Mouse (Mus musculus): ENCODE measurements around the gene Fbxo44.
A peak's percentile ranks its signal among the peaks of the same experiment; 100 is the strongest.

The Fbxo44 gene

DNA sequence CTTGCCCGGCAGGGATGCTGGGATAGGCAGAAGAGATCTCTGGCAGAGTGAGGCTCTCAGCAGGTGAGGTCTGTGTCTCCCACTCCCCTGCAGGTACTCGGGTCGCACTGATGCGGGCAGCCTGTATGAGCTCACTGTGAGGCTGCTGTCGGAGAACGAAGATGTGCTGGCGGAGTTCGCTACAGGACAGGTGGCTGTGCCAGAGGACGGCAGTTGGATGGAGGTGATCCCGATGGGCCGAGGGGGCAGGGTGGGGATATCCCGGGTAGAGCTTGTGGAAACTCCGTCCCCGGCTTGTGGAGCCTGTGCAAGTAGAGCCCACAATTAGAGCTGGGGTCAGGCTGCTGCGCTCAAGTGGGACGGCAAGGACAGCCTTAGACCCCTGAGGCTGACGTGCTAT, 5.3 kb upstream of the Fbxo44 start:
- DNase-seq (ENCODE audit: low spot score): no peak

DNA sequence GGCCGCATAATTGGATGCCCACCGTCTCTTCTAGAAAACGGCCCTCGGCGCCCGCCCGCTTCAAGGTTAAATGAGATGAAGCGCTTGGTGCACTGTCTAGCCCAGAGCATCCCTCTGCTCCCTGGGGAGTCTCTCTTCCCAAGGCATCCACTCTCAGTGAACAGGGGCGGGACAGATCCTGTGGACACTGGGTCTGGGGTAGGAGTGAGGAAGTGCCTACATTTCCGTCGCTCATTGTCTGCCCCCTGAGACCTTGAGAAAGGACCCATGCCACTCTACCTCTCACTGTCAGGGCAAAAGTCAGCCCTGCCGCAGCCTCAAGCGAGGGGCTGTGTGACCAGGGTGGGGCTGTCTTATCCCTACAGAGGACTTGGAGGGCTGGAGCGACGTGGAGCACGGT, 4.2 kb upstream of the Fbxo44 start:
- DNase-seq (ENCODE audit: low spot score): no peak

DNA sequence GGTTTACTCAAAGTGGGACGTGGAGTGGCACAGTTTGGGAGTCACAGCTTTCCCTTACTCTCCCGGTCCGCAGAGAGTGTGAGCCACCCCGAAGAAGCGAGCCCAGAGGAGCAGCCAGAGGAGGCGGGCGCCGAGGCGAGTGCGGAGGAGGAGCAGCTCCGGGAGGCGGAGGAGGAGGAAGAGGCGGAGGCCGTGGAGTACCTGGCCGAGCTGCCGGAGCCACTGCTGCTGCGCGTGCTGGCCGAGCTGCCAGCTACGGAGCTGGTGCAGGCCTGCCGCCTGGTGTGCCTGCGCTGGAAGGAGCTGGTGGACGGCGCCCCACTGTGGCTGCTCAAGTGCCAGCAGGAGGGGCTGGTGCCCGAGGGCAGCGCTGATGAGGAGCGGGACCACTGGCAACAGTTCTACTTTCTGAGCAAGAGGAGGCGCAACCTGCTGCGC, 3.7 kb upstream of the Fbxo44 start:
- DNase-seq (ENCODE audit: low spot score): no peak

DNA sequence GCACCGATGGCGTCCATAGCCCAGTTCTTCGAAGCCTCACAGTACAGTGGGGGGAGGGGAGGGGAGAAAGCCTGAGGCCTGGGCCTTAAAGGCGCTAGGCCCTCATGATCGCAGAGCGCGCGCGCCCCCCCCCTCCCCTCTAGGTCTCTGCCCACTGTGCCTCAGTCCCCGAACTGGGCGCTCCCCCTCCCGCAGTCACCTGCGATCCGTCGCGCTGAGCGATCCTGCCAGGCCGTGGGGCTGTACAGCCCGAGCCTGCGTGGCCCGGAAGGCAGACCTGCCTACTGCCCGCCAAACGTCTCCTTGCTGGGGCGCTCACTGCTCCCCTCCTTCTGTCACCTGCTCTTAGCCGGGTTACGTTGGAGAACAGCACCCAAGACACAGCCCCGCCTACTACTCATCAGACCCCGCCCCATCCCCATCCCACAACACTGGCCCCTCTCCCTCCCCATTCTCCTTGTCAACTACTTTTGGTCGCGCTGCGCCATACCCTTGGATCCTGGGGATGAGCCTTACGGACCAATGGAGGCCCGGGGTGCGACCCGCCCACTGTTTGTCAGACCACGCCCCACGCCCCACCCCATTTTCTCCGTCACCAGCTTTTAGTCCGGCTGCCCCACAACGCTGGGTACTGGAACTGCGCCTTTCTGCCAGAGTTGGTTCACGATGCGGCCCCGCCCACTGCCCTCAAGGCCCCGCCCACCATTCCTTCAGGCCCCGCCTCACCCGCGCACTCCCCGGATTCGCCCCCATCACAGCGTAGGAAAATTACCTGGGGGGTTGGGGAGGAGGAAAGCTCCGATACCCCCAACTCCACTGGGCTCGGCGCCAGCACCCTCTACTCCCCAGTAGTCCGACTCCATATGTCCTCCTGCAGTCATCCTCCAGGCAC, 492 bp downstream of the Fbxo44 start:
- peak; percentile 91 for DNase-seq (ENCODE audit: low spot score)

DNA sequence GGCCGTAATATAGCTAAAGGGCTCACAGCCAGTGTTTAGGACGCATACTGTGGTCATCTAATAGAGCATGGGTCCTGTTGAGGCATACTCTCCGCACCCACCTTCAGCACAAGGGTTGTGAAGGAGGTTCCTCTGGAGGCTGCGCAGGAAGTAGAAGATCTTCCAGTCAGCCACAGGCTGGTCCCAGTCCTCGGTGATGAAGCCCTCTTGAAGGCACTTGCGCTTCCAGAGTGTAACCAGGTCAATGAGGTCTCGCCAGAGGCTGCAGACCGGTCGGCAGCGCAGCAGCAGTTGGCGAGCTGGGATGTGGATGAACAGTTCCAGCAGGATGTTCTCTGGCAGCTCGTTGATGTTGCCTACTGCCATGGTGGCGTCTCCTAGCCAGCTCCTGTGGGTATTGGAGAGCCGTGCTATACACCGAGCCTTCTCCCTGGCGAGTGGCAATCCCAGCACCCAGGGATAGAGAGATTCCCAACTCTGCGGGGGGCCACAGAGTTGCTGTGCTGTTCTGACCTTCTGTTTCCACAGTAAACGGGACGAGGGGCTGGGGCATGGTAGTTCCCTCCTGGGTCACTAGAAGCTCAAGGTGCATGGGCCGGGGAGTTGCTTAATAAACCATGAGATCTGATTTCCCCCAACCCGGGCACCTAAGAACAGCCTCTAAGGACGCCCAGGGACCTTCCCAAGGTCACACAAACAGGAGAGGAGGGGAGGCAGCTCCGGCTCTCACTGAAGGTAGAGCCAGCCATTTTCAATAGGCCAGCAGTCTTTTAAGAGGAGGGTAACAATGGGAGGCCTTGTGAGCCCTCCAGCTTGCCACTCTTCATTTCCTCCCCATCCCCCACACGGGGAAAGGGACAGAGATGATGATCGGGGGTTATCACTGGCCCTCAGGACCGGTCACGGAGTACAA, 1.6 kb downstream of the Fbxo44 start:
- no peak for DNase-seq (ENCODE audit: low spot score)

DNA sequence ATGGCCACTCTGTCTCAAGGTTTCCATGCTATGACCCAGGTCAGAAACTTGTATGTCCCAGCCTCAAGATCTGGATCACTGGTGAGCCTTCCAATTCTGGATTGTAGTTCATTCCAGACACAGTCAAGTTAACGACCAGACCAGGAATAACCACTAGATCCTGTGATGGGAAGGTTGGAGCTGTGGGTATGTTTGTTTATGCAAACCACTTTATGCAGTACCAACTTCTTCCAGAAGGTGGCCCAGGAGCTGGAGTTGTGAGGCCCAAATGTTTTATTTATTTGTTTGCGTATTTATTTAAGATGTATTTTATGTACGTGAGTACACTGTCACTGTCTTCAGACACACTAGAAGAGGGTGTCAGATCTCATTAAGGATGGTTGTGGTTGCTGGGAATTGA, 5.3 kb downstream of the Fbxo44 start:
- DNase-seq (ENCODE audit: low spot score): peak; percentile 68

DNA sequence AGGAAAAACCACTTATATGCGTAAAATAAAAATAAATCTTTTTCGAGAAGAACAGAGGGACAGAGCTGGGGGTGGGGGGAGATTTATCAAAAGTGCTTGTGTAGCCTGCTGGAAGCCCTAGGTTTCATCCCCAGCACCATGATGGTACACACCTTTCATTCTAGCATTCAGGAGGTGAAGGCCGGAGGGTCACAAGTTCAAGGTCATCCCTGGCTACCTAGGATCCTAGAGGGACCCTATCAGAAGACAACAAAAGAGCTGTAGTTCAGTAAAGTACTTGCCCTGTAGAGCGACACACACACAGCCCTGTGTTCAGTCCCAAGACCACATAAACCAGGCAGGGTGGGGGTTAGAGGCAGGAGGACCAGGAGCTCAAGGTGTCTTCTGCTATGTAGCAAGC, 6.3 kb downstream of the Fbxo44 start:
- no peak for DNase-seq (ENCODE audit: low spot score)

DNA sequence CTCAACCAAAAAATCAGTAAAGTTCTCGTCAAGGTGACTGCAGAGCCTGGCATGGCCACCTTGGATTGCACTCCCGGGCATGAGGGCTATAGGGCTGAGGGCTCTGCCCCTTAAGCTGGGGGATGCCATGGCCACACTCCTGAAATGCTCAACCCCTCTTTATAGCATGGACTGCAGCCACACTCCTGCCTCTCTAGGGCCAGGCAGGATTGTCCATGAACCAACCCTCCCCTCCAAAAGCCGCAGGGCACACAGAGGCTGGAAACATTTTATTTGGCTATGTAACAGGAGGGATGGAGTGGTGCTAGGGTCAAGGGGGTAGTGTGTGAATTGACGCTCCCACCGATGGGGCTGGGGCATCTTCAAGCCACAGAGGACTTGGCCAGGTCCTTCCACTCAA, 7.7 kb downstream of the Fbxo44 start:
- DNase-seq (ENCODE audit: low spot score): no peak

DNA sequence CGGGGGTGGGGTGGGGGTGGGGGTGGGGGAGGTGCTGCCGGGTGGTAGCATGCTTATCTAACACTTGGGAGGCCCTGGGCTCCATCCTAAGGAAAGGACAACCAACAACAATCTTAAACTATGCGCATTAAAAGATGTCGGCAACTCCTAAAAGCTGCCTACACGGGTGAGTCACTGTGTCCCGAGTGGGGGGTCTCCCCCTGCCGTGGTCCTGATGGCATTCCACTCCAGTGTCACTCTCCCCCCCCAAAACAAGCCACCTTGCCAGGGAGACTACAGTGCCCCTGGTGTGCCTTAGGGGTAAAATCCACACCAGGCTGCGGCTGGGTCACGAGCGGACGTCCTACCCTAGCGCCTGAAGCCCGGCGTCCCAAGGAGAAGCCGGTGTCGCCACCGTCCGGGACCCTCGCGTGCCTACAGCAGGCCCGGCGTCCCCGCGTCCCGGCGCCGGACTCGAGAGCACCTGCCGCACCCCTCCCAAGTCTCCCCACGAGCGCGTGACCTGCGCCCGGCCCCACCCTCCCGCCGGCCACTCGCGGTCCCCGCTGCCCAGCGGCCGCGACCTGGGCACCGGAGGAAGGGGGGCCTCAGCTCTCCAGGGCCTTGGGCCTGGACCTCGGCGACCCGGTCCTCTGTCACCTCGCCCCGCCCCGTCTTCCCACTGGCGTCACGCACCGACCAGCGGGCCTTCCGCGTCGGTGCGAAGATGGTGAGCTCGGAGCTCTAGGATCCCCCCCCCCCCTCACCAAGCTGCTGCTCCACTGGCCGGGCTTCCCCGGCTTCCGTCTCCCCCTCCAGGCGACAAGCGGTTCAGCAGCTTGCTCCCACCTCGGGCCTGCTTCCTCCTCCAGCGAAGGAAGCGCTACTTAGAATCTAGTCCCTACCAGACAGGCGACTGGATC, 8.8 kb downstream of the Fbxo44 start, which contains the start of gene Fbxo6:
Fbxo6 (minus strand) TSS at position 874 of the 902 bp plus-strand sequence.
- DNase-seq (ENCODE audit: low spot score): peak; percentile 89

DNA sequence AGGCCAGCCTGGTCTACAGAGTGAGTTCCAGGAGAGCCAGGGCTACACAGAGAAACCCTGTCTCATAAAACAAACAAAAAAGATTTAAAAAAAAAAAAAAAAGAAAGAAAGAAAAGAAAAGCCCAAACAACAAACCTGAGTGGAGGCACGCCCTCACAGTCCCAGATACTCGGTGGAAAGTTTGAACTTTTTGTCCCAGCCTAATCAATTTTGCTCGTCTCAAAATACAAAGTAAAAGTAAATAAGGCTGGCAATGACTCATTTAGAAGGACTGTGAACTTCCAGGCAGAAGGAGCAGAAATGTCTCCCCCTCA, 9.4 kb downstream of the Fbxo44 start:
- no peak for DNase-seq (ENCODE audit: low spot score)

DNA sequence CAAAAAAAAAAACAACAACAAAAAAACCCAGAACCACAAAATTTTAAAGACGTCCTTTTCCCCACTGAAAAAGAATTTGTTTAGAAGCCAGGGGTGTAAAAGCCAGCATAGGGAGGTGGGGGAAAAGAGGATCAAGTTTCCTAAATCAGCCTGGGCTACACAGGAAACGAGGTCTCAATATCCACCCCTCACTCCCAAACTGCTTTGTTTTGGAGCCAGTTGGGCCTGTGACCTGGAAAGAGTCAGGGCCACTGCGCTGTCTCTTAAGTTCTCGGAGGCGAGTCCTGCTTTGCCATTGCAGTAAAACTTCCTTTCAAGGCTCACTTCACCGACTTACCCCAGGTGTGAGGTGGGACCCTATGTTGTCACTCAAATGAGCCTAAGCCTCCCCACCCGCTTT, 10.0 kb downstream of the Fbxo44 start:
- DNase-seq (ENCODE audit: low spot score): peak; percentile 34

DNA sequence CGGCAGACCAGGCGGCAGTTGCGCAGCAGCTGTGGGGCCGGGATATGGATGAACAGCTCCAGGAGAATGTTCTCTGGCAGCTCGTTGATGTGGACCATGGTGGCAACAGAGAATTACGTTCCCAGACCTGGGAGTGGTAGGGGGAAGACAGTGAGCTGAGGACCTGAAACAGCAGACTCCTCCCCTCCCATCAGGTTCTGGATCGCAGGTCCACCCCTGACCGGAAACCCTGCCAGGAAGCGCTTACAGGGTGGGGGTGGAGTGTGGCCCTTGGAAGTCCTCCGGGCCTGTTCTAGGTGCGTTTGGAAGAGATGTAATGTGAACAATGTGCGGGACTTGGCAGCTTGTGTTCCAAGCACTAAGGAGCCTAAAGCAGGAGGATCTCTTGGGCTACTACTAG, 10.7 kb downstream of the Fbxo44 start:
- DNase-seq (ENCODE audit: low spot score): no peak

DNA sequence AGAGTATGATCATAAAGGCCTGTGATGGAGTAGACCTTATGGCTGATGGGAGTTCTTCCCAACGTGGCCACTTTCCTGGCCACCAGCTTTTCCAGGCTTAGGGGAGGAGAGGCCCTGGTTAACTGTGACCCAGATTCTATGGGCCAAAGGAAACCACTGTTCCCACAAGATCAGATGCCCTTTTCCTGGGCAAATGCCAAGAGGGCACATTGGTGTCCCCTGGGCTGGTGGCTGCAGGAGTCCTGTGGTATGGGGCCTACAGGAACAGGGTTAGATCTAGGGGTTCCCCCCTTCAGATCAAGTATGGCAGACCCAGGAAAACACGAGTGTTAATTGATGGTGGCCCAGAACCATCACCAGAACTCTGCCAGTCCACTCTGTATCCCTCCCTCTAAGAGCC, 12.6 kb downstream of the Fbxo44 start:
- DNase-seq (ENCODE audit: low spot score): no peak

DNA sequence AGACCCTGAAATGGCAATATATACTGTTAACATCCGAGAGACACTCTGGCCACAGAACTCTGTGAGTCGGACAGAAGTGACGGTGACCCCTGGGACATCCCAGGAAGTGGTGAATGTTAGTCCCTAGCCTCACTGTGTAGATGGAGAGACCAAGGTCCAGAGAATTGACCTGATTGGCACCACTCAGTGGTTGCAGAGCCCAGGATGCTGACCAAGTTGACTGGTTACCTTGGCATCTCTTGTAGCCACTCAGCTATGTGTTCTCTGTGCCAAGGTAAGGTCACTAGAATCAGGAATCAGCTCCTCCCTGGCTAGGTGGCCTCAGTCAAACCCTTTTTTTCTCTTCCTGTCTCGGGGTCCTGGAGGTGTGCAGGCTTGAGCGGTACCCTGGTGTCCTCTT, 16.6 kb downstream of the Fbxo44 start:
- no peak for DNase-seq (ENCODE audit: low spot score)

DNA sequence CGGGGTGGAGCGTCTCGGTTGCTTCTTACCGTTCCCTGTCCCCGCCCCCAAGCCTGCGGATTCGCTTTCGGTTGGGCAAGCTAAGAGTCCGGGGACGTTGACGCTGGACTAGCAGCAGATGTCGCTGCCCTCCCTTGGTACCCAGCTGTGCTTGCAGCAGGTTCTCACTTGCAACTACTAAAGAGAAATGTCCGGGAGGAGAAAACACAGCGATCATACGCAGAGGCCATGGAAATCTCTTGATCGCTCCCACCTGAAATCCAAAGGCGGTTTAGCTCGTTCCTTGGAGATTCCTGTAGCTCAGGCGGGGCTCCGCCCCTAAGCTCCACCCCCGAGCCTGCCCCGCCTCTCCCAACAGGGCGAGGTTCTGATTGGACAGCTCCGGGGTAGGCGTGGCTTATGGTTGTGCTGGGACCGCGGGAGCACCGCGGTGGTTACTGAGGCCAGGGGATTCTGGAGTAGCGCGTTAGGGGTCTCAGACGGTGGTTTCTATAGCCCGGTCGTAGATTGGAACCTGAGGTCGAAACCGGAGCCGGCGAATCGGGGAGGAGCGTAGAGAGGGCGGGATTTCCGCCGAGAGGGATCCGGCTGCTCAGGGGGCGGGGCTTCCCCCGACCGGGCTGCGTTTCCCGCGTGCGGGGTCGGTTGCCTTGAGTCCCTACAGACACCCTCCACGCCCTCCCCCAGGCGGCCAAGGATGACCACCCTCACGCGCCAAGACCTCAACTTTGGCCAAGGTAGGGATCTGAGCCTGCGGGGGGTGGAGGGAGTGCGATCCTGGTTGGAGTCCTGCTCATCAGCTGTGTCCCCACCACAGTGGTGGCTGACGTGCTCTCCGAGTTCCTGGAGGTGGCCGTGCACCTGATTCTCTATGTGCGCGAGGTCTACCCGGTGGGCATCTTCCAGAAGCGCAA, 19.9 kb downstream of the Fbxo44 start:
- DNase-seq (ENCODE audit: low spot score): peak; percentile 92

DNA sequence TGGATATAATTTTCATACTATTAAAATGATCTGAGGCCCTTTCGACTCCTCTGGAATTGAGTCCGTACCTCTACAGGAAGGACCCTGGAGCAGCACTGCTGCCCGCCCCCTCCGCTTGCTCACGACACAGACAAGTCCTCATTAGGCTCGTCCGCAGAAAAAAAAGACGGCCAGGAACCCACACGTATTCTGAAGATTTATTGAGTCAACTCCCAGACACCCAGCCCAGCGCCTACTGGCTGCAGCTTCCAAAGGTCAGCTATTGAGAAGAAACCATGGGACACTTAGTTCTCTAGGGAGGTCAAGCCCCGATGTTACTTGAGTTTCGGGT, 20.6 kb downstream of the Fbxo44 start:
- DNase-seq (ENCODE audit: low spot score): no peak

DNA sequence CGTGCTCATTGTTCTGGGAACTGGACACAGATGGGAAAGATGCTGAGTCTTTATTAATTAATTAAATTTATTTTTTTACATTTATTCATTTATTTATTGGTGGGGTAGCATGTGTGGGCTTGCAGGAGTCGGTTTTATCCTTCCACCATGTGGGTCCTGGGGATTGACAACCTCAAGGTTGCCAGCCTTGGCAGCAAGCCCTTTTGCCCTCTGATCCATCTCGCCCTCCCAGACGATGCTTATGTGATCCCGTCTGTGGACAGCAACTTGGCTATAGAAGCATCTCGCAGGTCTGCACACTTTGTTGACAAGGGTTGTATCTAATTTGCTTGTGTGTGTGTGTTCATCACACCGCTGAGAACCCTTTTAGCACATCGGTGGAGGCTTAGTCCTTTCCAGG, 22.8 kb downstream of the Fbxo44 start:
- DNase-seq (ENCODE audit: low spot score): no peak

DNA sequence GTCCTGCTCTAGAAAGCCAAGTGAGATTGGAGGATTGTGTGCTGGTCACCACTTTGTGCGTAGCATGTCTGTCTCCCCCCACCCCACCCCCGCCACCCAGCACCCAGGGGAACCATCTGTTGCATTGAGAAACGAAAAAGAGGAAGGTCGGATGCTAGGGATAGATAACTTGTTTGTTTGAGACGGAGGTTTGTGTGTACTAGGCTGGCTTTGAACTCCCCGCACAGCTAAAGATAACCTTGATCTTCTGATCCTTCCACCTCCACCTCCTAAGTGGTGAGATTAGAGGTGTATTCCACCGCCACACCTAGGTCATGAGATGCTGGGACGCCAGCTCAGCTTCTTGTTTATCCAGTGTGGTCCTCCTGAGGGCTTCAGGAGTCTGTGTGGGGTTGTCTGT, 25.3 kb downstream of the Fbxo44 start:
- no peak for DNase-seq (ENCODE audit: low spot score)

DNA sequence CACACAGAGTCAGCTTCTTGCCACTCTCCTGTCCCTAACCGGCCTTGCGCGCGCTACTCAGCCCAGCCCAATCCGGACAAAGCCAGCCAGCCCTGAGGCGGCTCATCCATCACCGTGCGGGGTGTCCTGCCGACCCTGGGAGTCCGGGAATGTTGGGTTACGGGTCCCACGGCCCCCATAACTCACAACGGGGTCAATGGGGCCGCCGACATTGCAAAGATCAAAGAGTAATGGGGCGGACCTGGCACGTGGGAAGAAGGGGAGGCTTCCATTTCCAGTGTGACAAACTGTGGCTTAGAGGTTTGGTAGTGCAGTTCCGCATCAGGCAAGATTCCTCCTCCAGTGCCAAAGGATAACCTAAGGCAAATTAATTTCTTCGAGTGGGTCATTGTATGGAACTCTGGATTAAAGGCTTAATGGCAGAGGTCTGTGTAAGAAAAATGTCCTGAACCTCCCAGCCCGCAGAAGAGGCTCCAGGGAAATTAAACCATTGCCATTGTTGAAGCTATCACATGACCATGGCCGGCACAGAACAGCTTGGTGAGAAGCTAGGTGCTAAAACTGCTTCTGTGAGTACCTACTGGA, 28.7 kb downstream of the Fbxo44 start:
- no peak for DNase-seq (ENCODE audit: low spot score)

DNA sequence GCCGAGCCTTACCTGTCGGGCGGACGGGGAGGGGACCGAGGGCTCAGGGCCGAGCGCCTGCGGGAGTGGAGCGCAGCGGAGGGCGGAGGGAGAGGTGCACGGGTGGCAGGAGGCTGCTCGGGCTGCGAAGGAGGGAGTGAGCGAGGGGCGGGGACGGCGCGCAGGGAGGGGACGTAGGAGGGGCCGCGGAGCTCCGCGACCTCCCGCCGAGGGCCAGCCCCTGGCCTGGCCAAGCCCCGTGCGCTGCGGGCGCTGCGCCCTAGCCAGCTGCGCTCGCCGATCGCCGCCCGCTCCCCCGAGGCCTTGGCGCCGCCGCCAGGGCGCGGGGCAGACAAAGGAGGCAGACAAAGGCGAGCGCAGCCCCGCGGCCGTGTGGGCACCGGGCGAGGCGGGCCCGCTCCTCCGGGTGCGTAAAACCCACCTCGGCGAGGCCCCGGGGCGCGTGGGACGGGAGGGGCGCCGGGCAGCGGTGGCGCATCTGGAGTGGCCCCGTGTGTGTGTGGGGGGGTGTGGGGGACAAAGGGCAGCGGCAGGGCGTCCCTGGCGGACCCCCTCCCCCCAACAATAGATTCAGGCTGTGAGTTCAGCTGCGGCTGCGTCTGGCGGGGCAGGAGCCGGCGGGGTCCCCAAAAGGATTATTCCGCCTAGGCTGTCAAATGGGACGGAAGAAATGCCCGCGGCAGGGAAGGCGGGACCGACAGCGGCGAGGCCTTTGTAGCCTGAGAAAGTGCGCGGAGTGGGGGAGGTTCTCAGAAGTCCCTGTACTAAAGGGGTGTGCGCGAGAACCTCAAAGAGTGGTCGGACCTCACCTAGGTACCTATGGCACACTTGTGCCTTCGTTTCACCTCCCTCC, 29.5 kb downstream of the Fbxo44 start, which contains the start of gene Draxin:
Draxin (minus strand) TSS at position 138 of the 853 bp plus-strand sequence.
- no peak for DNase-seq (ENCODE audit: low spot score)
